In genomic region chr17:15949753-15950152, GRCm38 (mm10) we compare ENCODE assay signal across 16 mouse cellular contexts.
"Had no signal": no experiment of that assay in that cellular context is flagged by ENCODE, and none has a peak within 500 bp of the region (broad histone marks: within the 10 kb centered on the region; RNA-seq: fewer than 3 reads in every experiment).

No protein-coding gene starts in this region.

- H3K4me2 ChIP-seq: liver, embryonic 12.5 days; lung, embryonic 14.5 days; midbrain, embryonic 12.5 days; neural tube, embryonic 12.5 days had no signal

- H3K4me3 ChIP-seq: liver, embryonic 12.5 days; midbrain, embryonic 12.5 days; neural tube, embryonic 12.5 days had no signal

- DNase-seq: lung, adult 18-20 months; lung, embryonic 14.5 days; lung, postnatal 10 days; lung, postnatal 4 days; retina, postnatal 1 day; right cerebral cortex, adult 18-20 months; right cerebral cortex, postnatal 25 days; right cerebral cortex, postnatal 4 days; spleen, adult 18-20 months; thymus, adult 18-20 months; thymus, postnatal 14 days; thymus, postnatal 36 days had no signal

- H3K9me3 ChIP-seq: liver, embryonic 12.5 days; midbrain, embryonic 12.5 days; neural tube, embryonic 12.5 days had no signal

- H3K27ac ChIP-seq: liver, embryonic 12.5 days; liver, embryonic 14.5 days; midbrain, embryonic 12.5 days; neural tube, embryonic 12.5 days had no signal

- H3K4me1 ChIP-seq: liver, embryonic 12.5 days; midbrain, embryonic 12.5 days; neural tube, embryonic 12.5 days had no signal

- H3K27me3 ChIP-seq: liver, embryonic 12.5 days; midbrain, embryonic 12.5 days; neural tube, embryonic 12.5 days had no signal

- H3K9ac ChIP-seq: liver, embryonic 12.5 days; liver, embryonic 14.5 days; lung, embryonic 14.5 days; midbrain, embryonic 12.5 days; neural tube, embryonic 12.5 days had no signal

- H3K36me3 ChIP-seq: liver, embryonic 12.5 days; midbrain, embryonic 12.5 days; neural tube, embryonic 12.5 days had no signal

- ATAC-seq: liver, embryonic 12.5 days had no signal
